Mouse (Mus musculus) megakaryocyte, embryonic 14.5 days (primary cell): Measurements from ENCODE around the gene Cuedc2. TPM values are rescaled to one million over a fixed set of nuclear protein-coding genes. Genes with fewer than 3 reads are reported as not detected.

Experiments
- H3K27me3 ChIP-seq: replicated peaks from 2 replicates; pipeline ENCODE3; 2012; ENCODE audit warnings: inconsistent platforms
- H3K36me3 ChIP-seq: replicated peaks from 2 replicates; pipeline ENCODE3; 2012; ENCODE audit warnings: low read length, inconsistent platforms, mixed read lengths
- H3K4me1 ChIP-seq: 2 replicates; pipeline ENCODE4 v1.6.1; 2012; ENCODE audit warnings: inconsistent platforms
- H3K4me3 ChIP-seq: replicated peaks from 2 replicates; pipeline ENCODE3; 2012; ENCODE audit warnings: moderate library complexity, mild to moderate bottlenecking, inconsistent platforms
- H3K9me3 ChIP-seq: 2 replicates; pipeline ENCODE4 v1.6.1; 2012; ENCODE audit warnings: inconsistent platforms
- FLI1 ChIP-seq: IDR thresholded peaks from 2 replicates; pipeline ENCODE4 v1.6.1; 2012; ENCODE audit warnings: low read length, inconsistent platforms, mixed read lengths
- GATA1 ChIP-seq: IDR thresholded peaks from 3 replicates; pipeline ENCODE4 v1.6.1; 2012; ENCODE audit warnings: mixed read lengths, low read length, inconsistent platforms, borderline replicate concordance
- polyA plus RNA-seq: library from polyadenylated mRNA; stranded (reverse); fragments of >175 nt; gene quantifications from 2 replicates; pipeline ENCODE4 v1.2.3, GENCODE M21; 2012; ENCODE audit warnings: low replicate concordance; ENCODE audit not compliant: insufficient read depth

Gene Cuedc2
- polyA plus RNA-seq, 1 experiment, result 126 TPM

DNA sequence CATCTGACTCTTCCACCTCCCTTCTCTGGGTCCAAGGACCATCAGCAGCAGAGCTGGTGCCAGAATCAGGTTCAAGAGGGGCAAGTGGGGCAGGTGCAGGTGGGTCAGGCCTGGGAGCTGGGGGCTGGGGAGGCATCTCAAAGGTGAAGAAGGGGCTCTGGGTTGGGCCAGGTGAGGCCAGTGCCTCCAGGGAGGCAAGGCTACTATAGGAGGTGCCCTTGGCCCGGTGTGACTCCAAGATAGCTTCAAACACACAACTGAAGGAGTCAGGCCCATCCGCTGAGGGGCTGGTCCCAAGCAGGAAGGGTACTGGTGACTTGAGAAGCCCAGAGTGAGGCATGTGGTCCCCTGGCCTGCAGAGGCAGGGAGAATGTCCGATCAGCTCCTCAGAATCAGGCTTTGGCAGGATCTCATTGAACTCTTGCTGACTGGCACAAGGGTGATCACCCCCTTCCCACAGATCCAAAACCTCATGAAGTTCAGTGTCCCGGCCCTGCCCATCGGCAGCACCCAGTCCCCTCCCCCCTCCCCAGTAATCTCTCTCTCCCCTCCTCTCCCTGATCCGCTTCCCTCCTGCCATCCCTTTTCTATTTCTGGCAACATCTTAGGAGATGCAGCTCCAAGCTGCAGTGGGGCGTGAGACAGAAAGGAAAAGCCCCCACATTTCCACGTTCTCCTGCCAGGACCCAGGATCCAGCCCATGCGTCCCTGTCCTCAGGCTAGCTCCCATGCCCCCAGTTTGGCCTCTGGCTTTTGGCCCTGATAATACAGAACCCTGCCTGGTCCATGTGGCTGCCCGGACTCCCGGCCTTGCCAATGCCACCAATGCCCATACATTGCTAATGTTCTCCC is 16.1 kb downstream of the Cuedc2 start:
- Histone ChIP-seq H3K4me3 (no peak overlapping the region), H3K27me3 (peaks cover 98% of the 10 kb centered on the region), H3K4me1 (peaks cover 49% of the 10 kb centered on the region), H3K36me3 (no peaks in the 10 kb centered on the region), H3K9me3 (no peaks in the 10 kb centered on the region)
- no peak for TF ChIP-seq GATA1
- no peak for TF ChIP-seq FLI1

DNA sequence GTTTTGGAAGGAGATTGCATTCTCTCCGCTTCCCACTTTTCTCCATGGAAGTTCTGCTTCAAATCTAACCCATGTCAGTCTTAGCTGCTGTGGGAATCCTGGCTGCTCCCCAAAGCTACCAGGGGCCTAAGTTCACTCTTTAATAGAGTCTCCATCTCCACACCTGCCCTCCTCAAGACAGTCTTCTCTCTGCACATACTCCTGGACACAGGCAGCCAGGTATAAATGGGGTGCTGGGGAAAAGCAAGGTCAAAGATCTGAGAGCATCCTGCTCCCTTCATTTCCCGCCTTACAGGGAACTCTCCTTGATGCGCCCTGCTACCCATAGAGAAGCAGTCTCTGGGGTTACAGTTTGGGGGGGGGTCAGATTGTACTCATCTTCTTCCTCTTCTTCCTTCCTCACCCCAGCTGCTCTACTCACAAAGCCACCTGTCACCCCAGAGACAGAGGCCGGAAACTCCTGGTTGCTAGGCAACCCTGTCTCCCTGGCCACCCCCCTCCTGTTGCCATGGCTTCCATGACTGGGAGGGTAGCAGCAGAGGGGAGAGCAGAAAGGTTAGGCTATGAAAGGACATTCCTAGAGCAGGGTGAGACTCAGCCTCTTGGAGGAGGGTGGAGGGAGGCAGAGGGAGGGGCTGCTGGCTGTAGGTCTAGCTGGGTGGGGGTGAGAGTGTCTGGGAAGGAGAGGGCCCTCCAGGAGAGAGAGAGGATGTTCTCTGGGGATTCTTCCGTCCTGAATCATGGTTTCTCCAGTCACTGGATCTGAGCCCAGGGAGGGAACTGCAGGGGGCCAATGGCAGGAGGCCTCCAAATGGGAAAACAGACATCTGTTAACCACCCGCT is 17.2 kb downstream of the Cuedc2 start:
- Histone ChIP-seq H3K36me3 (no peaks in the 10 kb centered on the region), H3K4me1 (peaks cover 49% of the 10 kb centered on the region), H3K4me3 (no peak overlapping the region), H3K27me3 (peaks cover 100% of the 10 kb centered on the region), H3K9me3 (no peaks in the 10 kb centered on the region)
- TF ChIP-seq FLI1, result no peak
- no peak for TF ChIP-seq GATA1

DNA sequence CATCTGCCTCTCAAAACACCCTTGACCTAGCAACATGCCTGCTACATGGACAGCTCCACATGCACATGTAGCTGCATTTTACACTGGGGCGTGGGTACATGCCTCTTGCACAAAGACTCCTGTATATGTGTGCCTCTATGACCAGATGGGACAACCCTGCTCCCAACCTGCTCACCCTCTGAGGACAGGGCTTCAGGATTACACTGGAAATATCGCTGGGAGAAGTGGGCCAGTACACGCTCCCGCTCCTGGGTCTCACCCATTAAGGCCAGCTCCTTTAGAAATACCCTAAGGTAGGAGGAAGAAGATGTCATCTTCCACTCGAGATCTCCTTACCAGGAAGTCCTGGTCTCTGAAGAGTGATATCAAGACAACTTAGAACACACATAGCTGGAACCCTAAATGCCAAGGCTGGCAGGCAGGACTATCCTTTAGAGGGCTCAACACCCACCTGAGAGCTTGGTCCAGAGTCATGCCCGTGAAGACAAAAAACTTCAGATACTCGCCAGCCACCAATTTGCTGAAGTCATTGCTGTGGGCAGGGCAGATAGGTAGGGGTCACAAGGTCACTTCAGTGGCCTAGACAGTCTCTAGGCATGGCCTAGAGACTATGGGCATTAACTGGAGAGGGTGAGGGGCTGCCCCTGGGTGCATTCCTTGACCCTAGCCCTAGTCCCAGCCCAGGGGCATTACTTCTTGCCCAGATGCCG is 18.3 kb downstream of the Cuedc2 start:
- Histone ChIP-seq H3K4me3 (peak overlapping the region; percentile 15), H3K9me3 (no peaks in the 10 kb centered on the region), H3K4me1 (peaks cover 57% of the 10 kb centered on the region), H3K27me3 (peaks cover 99% of the 10 kb centered on the region), H3K36me3 (no peaks in the 10 kb centered on the region)
- TF ChIP-seq FLI1 (no peak), GATA1 (no peak)

DNA sequence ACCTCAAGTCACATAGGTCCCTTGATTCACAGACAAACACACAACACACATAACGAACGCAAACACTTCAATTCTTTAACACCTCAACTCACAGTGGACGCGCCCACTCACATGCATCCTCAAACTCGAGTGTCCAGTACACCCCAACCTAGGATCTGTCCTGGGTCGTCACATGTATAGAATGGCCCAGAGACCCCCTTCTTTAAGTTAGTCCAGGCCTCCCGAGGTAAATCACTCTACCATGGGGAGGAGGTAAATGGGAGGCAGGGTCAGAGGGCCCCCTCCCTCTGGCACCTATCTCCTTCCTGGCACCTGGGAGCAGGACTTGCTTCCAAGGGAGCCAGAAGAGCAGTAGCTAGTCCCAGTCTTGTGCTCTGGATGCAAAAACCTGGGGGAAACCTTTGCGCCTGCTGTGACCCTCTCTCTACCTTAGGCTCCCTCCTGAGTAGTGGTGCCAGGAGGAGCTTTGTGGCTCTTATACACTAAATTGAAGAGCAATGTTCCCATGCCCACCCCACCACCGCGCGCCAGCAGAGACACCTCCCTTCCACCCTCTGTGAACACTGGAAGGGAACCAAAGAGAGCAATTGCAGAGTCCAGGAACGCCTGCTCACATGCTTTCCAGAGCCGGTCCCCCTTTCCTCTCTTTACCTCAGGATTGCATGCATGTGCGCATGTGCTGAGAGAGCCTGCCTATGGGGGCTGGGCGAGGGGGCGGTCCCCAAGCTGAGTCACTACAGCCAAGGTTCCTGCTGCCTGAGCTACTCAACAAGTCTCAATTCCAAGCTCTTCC is 19.7 kb downstream of the Cuedc2 start:
- Histone ChIP-seq H3K27me3 (peaks cover 99% of the 10 kb centered on the region), H3K4me3 (peak overlapping the region; percentile 46), H3K9me3 (no peaks in the 10 kb centered on the region), H3K4me1 (peaks cover 70% of the 10 kb centered on the region), H3K36me3 (no peaks in the 10 kb centered on the region)
- no peak for TF ChIP-seq FLI1
- no peak for TF ChIP-seq GATA1

DNA sequence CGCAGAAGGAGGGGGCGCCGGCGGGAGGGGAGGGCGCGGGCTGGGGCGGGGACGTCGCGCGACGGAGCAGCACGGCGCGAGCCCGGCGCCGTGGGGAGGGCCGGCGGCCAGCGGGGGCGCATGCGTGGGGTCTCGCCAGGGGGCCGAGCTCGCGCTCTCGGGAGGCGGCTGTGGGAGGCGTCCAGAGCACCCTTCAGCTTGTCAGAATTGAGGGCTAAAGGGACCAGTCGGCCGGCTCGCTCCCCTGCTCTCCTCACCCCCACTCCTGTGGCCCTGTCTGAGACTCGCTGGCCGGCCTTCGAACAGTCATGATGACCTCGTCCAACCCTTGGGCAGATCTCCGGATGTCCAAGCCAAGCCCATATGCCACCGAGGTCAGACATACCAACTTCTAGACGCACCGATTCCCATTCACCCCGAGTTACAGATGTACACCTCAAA is 20.5 kb downstream of the Cuedc2 start:
- Histone ChIP-seq H3K4me1 (peaks cover 70% of the 10 kb centered on the region), H3K9me3 (no peaks in the 10 kb centered on the region), H3K36me3 (peaks cover 6% of the 10 kb centered on the region), H3K4me3 (peak overlapping the region; percentile 86), H3K27me3 (peaks cover 97% of the 10 kb centered on the region)
- TF ChIP-seq GATA1 (no peak), FLI1 (no peak)

DNA sequence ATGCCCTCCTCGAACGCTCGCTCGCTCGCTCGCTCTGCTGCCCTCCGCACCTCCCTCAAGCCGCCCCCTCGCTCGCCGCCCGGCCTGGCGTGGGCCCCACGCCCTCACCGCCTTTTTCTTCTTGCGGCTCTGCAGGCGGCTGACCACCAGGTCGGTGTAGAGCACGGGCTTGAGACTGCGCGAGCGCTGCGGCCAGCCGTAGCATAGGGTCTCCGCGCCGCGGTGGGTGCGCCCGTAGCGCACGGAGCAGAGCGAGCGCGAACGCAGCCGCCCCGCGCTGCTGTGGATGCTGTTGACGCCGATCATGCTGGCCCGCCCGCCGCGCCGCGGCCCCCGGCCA is 21.0 kb downstream of the Cuedc2 start:
- Histone ChIP-seq H3K9me3 (no peaks in the 10 kb centered on the region), H3K4me1 (peaks cover 70% of the 10 kb centered on the region), H3K36me3 (peaks cover 11% of the 10 kb centered on the region), H3K27me3 (peaks cover 93% of the 10 kb centered on the region), H3K4me3 (peak overlapping the region; percentile 86)
- TF ChIP-seq GATA1 (no peak), FLI1 (no peak)

DNA sequence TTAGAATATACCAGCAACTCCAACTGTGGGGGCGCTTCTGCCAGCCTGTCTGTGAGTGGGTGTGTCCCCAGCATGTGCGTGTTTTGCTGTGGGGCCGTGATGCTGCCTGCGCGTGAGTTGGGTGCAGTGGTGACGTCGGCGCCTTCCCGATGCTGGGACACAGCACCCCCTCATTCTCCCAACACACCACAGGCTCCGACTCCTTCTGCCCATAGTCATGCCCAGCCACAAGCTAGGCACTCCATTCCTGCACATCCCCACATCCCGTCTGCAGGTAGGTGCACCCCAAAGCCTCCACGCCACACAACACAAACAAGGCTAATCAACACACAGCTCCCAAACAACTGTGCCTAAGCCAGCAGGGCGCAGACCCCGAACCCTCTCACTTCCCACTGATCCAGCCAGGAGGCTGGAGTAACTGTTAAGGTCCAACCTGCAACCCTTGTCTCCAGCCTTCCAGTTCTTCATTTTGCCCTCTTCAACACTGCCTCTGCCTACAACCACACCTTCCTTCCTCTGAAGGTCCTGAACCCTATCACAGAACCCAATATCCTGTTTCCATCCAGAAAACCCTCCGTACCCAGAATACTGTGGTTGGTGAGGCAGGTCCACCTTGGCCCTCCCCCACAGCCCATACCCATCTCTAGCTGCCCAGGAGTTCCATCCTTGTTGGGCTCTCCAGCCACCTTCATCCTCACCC is 21.5 kb downstream of the Cuedc2 start:
- Histone ChIP-seq H3K9me3 (no peaks in the 10 kb centered on the region), H3K27me3 (peaks cover 90% of the 10 kb centered on the region), H3K36me3 (peaks cover 16% of the 10 kb centered on the region), H3K4me3 (peak overlapping the region; percentile 86), H3K4me1 (peaks cover 67% of the 10 kb centered on the region)
- TF ChIP-seq GATA1 (no peak), FLI1 (no peak)

DNA sequence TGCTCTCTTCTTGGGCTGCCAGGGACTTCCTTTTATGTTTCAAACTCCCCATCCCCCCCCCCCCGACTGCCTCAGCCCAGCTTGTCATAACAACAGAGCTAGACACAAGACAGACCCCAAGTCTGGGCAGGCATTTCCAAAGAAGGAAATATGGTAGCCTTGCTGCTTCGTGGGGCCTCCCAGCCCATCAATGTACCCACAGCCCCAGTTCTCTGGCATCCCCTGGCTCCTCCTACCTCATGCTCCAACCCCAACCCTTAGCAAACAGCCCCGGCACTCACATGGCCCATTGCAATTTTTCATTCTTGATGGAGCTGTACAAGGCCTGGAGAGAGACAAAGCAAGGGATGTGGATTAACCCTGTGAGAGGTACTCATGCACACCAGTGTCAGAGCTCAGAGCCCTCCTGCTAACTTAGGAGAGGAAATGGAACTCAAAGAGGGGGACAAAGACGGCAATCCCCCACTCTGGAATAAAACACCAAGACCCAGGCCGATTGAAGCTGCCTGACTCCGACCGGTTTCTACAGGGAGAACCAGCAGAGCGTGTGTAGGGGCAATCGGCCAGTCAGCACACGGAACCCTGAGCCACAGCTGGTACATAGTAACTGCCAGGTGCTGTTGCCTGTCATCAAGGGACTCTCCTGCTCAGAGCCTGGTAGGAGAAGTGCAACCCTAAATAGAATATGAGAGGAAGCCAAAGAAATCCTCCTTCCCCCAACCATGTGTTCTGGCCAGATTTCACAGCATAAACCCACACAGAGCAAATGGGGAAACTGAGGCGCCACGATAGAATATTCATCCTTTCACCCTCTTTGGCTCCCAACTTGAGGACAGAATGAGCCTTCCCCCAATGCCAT is 22.5 kb downstream of the Cuedc2 start:
- H3K36me3 ChIP-seq, result peaks cover 26% of the 10 kb centered on the region
- no peak for TF ChIP-seq FLI1
- no peak for TF ChIP-seq GATA1
- no peaks in the 10 kb centered on the region for H3K9me3 ChIP-seq
- H3K27me3 ChIP-seq, result peaks cover 83% of the 10 kb centered on the region
- peaks cover 62% of the 10 kb centered on the region for H3K4me1 ChIP-seq
- peak overlapping the region; percentile 23 for H3K4me3 ChIP-seq
